Mouse (Mus musculus): ENCODE results near the gene Lzts2. TPM values are rescaled to one million over a fixed set of nuclear protein-coding genes. Genes with fewer than 3 reads are reported as not detected.

Gene Lzts2
- 83.2 and 101 TPM in 2 replicates for total RNA-seq (2021)
- long read RNA-seq, transcript Lzts2-201 (5 exons, 3,062 nt), result minor isoform, 41 of 270 reads
- long read RNA-seq, transcript Lzts2-202 (5 exons, 2,694 nt), result major isoform, 108 of 270 reads
- long read RNA-seq, transcript Lzts2-203 (5 exons, 2,798 nt), result minor isoform, 8 of 270 reads
- long read RNA-seq, partial matches to known transcripts, result 78 of 270 reads
- long read RNA-seq, other reads (novel, unspliced or antisense), result 35 of 270 reads

DNA sequence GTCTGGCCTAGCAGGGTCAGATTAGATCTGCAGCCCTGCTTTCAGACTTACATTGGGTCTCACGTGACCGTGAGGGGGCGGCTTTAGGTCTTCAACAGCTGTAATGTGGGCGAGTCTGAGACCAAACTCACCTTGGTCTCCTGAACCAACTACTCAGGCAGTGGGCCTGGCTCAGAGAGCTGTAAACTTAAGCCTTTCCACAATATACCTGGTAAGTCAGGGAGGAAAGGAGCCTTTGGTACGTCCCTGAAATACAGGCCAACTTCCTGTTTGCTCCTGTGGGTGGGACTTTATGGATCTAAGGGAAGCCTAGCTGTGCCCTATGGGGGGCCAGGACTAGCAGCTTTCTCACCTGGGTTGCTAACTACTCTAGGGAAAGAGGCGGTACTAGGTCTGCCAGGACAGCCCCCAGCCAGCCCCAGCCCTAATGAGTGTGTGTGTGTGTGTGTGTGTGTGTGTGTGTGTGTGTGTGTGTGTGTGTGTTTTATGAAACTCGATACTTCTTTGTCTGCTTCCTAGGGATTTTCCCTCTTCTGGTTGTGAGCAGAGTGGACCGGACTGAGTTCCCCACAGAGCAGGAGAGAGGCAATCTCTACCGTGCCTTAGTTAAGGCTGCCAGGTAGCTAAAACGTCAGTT, at the start of gene Lzts2:
TSS of gene Lzts2 (plus strand) at position 80 of the 637 bp plus-strand sequence.
- DNase-seq, result no peak

DNA sequence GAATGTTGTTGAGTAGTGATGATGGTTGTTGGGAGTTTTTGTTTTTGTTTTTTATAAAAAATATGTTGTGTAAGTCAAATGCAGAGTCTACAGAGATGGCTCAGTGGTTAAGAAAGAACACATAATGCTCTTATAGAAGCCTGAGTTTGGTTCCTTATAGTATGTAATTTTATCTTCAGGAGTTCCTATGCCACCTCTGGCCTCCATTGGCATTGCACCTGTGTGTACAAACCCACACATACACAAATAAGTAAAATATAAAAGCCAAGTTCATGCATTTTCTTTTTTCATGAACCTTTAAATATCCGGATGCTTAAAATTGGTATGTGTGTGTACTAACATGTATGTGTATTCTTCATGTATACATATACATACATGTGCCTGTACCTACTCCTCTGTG, 48.2 kb upstream of the Lzts2 start:
- DNase-seq, result no peak

- DNase-seq, result no peak
Measured at GRCm38 (mm10) chr19:44968329-44968728, 45.9 kb upstream of the Lzts2 start.

DNA sequence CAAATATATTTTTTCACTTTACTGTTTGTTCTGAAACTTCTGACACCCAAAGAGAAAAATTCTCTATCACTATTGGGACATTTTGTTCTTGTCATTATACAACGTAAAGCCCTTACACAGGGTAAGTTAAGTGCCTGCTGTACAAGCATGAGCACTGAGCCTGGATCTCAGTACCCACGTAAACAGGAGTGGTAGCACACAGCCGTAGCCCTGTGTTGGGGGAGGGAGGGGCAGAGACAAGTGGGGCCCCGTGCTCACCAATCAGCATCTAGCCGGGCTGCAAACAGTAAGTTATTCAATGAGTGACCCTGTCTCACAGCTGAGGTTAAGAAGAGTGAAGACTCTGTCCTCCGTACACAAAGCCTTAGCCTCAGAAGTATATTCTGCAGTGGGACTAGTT, 37.6 kb upstream of the Lzts2 start:
- no peak for DNase-seq

- no peak for DNase-seq
Measured at GRCm38 (mm10) chr19:44977148-44977547, 37.1 kb upstream of the Lzts2 start.

DNA sequence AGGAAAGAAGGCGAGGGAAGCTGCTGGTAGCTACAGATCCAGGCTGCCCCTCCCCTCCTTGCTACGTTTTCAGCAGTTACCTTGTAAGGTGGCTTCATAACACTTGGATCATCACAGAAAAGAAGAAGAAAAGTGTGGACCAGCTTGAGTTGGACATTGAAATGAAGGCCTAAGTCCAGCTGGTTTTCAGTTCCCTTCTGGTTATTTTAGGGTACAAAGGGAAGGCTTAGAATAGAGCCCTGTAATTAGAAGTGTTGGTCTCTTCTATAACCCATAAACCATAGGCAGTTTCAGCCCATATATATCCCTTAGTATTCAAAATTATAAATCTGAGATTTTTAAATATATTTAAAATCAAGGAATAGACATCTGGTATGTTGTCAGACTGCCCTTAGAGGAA, 33.4 kb upstream of the Lzts2 start:
- no peak for DNase-seq

- DNase-seq, result no peak
Measured at GRCm38 (mm10) chr19:44982477-44983115, 31.6 kb upstream of the Lzts2 start.

DNA sequence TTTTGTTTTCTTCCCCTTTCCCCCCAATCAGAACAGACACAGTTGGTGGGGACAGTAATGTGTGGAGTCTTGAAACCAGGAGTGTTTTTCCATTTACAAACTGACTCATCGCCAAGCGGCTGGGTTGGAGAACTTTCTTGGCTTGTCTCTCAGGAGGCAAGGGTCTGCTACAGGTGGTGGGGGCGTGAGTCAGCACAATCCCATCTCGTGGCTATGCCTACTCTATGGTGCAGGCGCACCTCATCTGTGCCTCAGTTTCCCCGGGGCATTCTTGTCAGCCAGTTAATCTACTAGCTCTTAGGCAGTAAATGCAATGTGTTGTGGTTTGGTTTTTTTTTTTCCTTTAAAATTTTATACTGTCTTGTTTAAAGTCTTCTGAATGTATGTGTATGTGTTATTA, 30.8 kb upstream of the Lzts2 start:
- no peak for DNase-seq

DNA sequence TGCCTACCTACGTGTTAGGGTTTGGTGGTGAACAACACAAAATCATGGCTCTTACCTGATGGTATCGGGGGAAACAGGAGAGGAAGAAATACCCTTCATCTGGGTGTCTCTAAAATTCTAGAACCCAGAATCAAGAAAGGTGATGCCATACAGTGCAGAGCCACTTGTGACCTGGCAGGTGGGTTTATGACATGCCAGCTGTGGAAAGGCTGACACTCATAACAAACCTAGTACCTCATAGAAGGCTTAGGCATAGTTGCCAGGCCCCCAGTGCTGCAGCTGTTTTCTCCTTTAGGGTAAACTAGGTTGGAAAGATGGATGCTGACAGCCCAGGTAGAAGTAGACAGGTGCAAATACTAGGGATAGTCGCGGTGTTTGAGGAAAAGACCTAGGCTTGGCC, 29.8 kb upstream of the Lzts2 start:
- no peak for DNase-seq

- DNase-seq, result no peak
Measured at GRCm38 (mm10) chr19:44985159-44985988, 28.8 kb upstream of the Lzts2 start.

GRCm38 (mm10) chr19:44987004-44987403, 27.2 kb upstream of the Lzts2 start:
- no peak for DNase-seq

DNA sequence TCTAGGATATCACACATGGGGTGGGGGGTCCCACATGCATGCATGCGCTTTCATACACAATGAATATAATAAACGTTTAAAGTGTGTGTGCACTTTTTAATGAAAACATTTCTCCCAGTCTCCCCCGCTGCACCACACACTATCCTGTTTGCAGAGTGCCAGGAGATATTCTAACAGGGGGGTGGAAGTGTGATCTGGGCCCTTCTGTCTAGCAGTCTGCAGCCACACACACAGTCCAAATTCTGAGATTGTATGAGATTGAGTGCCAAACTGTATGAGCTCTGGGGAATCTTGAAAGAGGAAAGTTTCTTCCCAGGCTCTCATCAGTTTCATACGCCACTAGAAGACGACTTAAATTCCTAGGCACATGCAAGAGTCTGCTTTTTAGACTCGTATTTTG, 26.4 kb upstream of the Lzts2 start:
- no peak for DNase-seq

DNA sequence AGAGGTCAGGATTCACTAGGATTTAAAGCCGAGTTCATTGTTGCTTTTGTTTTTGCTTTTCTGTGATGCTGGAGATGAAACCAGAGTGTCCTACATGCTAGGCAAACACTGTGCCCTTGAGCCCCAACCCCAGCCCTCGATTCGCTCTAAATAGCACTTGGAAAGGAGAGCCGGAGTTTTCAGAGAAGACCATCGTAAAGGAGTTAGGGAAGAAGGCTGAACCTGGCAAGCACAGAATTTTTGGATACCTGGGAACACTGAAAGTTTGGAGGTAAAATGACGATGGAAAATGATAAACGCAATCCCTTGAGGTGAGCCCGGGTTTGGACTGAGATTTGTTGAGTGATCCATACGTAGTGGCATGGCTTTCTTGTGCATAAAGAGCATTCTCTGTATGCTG, 25.9 kb upstream of the Lzts2 start:
- DNase-seq, result no peak

GRCm38 (mm10) chr19:44988831-44989566, 25.2 kb upstream of the Lzts2 start, which contains the start of gene Sema4g:
Gene Sema4g, plus strand, starts transcription at chr19:44989101.
- peak; percentile 56 for DNase-seq

DNA sequence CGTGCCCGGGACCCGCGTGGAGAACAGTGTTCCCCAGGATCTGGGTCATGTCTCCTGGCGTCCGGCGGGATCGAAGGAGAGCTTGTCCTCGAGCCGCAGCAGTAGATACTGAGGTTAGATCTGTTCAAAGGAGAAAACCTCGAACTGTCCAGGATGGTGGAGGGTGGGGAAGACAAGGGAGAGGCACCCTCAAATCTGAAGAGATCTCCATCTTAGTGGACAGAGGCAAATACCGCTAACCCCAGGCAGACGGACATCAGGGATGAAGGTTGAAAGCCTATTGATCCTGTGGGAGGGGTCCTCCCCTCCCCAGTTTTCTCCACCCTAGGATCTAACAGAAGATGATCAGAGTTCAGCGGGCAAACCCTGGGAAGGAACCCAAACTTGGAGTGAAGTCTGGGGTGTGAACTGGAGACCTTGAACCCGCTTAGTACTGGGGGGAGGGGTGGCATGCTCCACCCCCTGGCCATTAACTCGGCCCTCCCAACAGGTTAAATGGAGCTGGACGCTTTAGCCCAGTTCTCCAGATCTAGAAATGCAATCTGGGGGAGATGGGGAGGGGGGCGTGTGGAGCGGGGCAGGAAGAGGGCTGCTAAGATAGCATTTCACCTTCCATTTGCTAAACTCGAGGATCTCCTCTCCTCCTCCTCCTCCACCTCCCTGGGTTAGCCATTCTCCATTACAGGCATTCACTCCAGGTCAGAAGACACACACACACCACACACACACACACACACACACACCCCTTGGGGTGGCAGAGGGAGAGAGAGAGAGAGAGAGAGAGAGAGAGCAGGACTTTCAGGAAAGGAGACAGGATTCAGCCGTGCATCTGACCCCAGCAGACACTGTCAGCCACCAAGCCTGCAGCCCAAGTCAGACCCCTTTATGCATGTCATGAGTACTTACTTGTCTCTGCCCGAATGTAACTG, 24.4 kb upstream of the Lzts2 start:
- no peak for DNase-seq

DNA sequence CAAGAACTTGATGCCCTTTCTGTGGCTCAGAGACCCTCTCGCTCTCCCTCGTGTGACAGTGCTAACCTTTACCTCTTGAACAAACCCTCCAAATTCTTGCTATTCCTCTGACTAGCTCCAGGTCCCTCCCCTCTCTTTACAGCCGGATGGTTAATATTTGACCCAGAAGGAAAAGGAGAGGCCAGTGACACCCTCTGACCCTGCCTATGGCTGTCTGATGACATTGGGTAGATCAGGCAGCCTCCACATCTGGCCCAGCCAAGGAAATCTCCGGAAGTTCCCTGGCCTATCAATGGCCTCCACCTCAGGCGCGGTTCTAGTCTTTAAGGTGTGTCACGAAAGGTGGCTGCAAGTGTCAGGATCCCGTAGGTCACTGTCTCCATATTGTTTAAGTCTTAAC, 23.2 kb upstream of the Lzts2 start:
- no peak for DNase-seq

GRCm38 (mm10) chr19:44992246-44992645, 22.0 kb upstream of the Lzts2 start:
- DNase-seq, result no peak

- DNase-seq, result no peak
Measured at GRCm38 (mm10) chr19:44992712-44993111, 21.5 kb upstream of the Lzts2 start.

GRCm38 (mm10) chr19:44997786-44998185, 16.4 kb upstream of the Lzts2 start:
- DNase-seq, result no peak

DNA sequence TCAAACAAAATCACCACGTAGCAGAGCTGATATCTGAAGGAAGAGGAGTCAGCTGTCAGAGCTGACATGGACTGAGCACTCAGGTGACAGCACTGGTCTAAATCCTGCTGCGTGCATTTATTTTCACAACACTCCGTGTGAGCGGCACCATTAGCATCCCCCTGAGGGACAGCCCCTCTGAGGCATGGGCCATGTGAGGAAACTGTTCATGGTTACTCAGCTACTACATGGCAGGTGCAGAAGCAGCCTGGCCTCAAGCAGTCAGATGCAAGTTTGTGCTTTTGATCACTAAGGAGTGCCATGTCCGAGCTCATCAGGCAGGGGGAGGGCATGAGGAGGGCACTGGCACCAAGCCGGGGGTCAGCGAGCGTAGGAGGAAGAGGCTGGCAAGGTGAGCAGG, 14.6 kb upstream of the Lzts2 start:
- DNase-seq, result no peak

DNA sequence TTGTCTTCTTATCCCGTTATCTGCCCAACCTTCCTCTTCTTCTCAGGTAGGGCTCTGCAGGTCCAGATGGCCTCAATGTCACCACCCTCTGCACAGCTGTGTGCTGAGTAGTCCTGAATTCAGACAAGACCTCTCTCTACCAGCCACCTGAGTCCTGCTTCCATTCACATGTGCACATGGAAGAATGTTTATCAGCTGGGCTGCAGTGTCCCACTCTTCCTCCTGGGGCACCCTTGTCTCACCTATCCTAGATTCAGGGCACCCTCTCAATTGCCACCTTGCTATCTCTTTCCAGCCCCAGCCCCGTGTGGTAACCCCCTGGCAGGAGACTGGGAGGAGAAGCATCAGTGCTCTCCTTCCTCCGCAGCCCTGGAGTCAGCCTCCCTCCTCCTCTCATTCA, 11.9 kb upstream of the Lzts2 start:
- no peak for DNase-seq
